In the genomic region with DNA sequence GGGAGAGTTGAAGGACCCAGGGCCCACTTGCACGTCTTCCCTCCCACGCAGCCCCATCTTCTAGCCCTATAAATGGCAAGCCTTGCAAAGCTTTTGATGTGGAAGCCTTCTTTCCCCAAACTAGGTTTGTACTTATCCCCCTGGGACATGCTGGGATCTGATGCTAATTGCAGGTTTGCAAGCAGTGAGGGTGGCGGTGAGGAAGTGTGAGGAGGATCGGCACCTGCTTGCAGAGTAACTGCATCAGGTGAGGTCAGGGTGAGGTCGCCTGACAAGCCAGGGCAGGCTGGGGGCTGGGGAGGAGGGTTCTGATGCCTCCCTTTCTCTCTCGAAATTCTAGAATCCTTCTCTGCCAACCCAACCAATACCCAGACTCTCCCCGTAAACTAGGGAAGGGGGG, we compare ENCODE assay signal across 1 mouse cellular context.
TF ChIP-seq lines count a peak whose summit lies in the region.

No protein-coding gene starts in this region.

TF ChIP-seq in CH12.LX, 34 proteins besides CTCF, POLR2A, EP300 and RAD21:
- TF ChIP-seq BHLHE40 (IDR thresholded peaks at IDR 0.05; ENCODE audit: low read depth, low read length) (peak; percentile 72), ETS1 (conservative IDR thresholded peaks at IDR 0.05; ENCODE audit: low read depth, low read length) (no peak)
TF ChIP-seq in CH12.LX: peak in this region for 1.
